ENCODE assay signal across 8 mouse cellular contexts in genomic region chr11:101253613-101254389, GRCm38 (mm10). TPM values are rescaled to one million over a fixed set of nuclear protein-coding genes. Genes with fewer than 3 reads are reported as not detected.
DNase-seq lines count a peak whose midpoint lies in the region; ATAC-seq and TF ChIP-seq lines count a peak whose summit lies in the region.

Vps25 (plus strand) TSS chr11:101253707.

- peak; percentile 98 for TF ChIP-seq POLR2A in CH12.LX (IDR thresholded peaks at IDR 0.05; ENCODE audit: low read depth, low read length)

- H3K9me3 ChIP-seq in CH12.LX (replicated peaks; ENCODE audit: low read length) = no peaks in the 10 kb centered on the region
- no peaks in the 10 kb centered on the region for H3K9me3 ChIP-seq in forebrain, embryonic 12.5 days
- H3K9me3 ChIP-seq in heart, embryonic 16.5 days (replicated peaks; ENCODE audit: control insufficient read depth, low read length) = no peaks in the 10 kb centered on the region
- no peaks in the 10 kb centered on the region for H3K9me3 ChIP-seq in liver, embryonic 15.5 days (replicated peaks)
- no peaks in the 10 kb centered on the region for H3K9me3 ChIP-seq in neural tube, embryonic 11.5 days (ENCODE audit: control insufficient read depth, low read length)
- H3K9me3 ChIP-seq in stomach, embryonic 16.5 days (replicated peaks; ENCODE audit: control insufficient read depth, low read length) = no peaks in the 10 kb centered on the region

- dilution Hi-C loops in CH12.LX (cut with MboI; ENCODE audit: extremely low pct_ligation_motif_present, extremely low pct_unique_long_range_greater_than_20kb, low sequenced_read_pairs) = no loop called here

- peak within 1 kb of the TSS; percentile 77 for H3K9ac ChIP-seq in CH12.LX (ENCODE audit: insufficient read depth, low read depth)
- peak within 1 kb of the TSS; percentile 91 for H3K9ac ChIP-seq in forebrain, embryonic 12.5 days
- H3K9ac ChIP-seq in heart, embryonic 16.5 days (ENCODE audit: low read length) = peak within 1 kb of the TSS; percentile 90
- H3K9ac ChIP-seq in liver, embryonic 15.5 days = peak within 1 kb of the TSS; percentile 92
- peak within 1 kb of the TSS; percentile 92 for H3K9ac ChIP-seq in neural tube, embryonic 11.5 days (ENCODE audit: low read length)
- peak within 1 kb of the TSS; percentile 94 for H3K9ac ChIP-seq in stomach, embryonic 16.5 days (ENCODE audit: low read length)

- DNase-seq in CH12.LX (ENCODE audit: extremely low read depth) = peak; percentile 93
- peak; percentile 77 for DNase-seq in c-Kit-negative CD71-positive TER-119-positive erythroid progenitor cells, embryonic 14.5 days (ENCODE audit: low read depth, low spot score)
- DNase-seq in kidney, postnatal 36 days = peak; percentile 88 to 91
- DNase-seq in neural tube, embryonic 11.5 days (ENCODE audit: low spot score) = peak; percentile 82

- H3K79me2 ChIP-seq in CH12.LX (replicated peaks; ENCODE audit: control insufficient read depth, extremely low read depth, insufficient read depth, poor library complexity, severe bottlenecking) = peaks cover 12% of the 10 kb centered on the region

- H3K27ac ChIP-seq in CH12.LX (ENCODE audit: insufficient read depth, low read depth) = peak within 1 kb of the TSS; percentile 46
- peak within 1 kb of the TSS; percentile 88 for H3K27ac ChIP-seq in forebrain, embryonic 12.5 days
- H3K27ac ChIP-seq in heart, embryonic 16.5 days (ENCODE audit: low read length) = peak within 1 kb of the TSS; percentile 88
- peak within 1 kb of the TSS; percentile 90 for H3K27ac ChIP-seq in liver, embryonic 15.5 days (replicated peaks)
- peak within 1 kb of the TSS; percentile 82 for H3K27ac ChIP-seq in neural tube, embryonic 11.5 days (ENCODE audit: low read depth, low read length)
- H3K27ac ChIP-seq in stomach, embryonic 16.5 days (ENCODE audit: low read length) = peak within 1 kb of the TSS; percentile 95

- WGBS in forebrain, embryonic 12.5 days = under 1% methylated on average over 40 of the region's 40 CpGs
- WGBS in heart, embryonic 16.5 days = under 1% methylated on average over 40 of the region's 40 CpGs
- WGBS in liver, embryonic 15.5 days (ENCODE audit: insufficient replicate concordance) = under 1% methylated on average over 40 of the region's 40 CpGs
- under 1% methylated on average over 40 of the region's 40 CpGs for WGBS in neural tube, embryonic 11.5 days
- under 1% methylated on average over 40 of the region's 40 CpGs for WGBS in stomach, embryonic 16.5 days

- H3K4me3 ChIP-seq in CH12.LX (replicated peaks in 1 of 3; ENCODE audit: low read depth in 2 of 3, low read length in 2 of 3, poor library complexity in 1 of 3) = peak within 1 kb of the TSS; percentile 80 to 95 (median 95)
- peak within 1 kb of the TSS; percentile 90 for H3K4me3 ChIP-seq in forebrain, embryonic 12.5 days (replicated peaks)
- peak within 1 kb of the TSS; percentile 80 for H3K4me3 ChIP-seq in heart, embryonic 16.5 days (ENCODE audit: low read length)
- H3K4me3 ChIP-seq in liver, embryonic 15.5 days (replicated peaks) = peak within 1 kb of the TSS; percentile 88
- peak within 1 kb of the TSS; percentile 84 for H3K4me3 ChIP-seq in neural tube, embryonic 11.5 days (ENCODE audit: low read depth, low read length)
- peak within 1 kb of the TSS; percentile 79 for H3K4me3 ChIP-seq in stomach, embryonic 16.5 days (replicated peaks; ENCODE audit: low read length)

- H3K4me1 ChIP-seq in CH12.LX (ENCODE audit: control insufficient read depth in 1 of 2, insufficient read depth in 2 of 2) = peaks cover 0 to 31% of the 10 kb centered on the region in 2 experiments; a peak in 2 of 4 replicates
- H3K4me1 ChIP-seq in forebrain, embryonic 12.5 days = peaks cover 18% of the 10 kb centered on the region
- H3K4me1 ChIP-seq in heart, embryonic 16.5 days (ENCODE audit: control insufficient read depth, insufficient read depth, low read length) = peaks cover 24% of the 10 kb centered on the region
- peaks cover 56% of the 10 kb centered on the region for H3K4me1 ChIP-seq in liver, embryonic 15.5 days (replicated peaks)
- H3K4me1 ChIP-seq in neural tube, embryonic 11.5 days (ENCODE audit: control insufficient read depth, insufficient read depth, low read length) = peaks cover 11% of the 10 kb centered on the region
- peaks cover 20% of the 10 kb centered on the region for H3K4me1 ChIP-seq in stomach, embryonic 16.5 days (ENCODE audit: control insufficient read depth, insufficient read depth, low read length)

- peak within 1 kb of the TSS; percentile 99 for H3K4me2 ChIP-seq in CH12.LX (ENCODE audit: insufficient read depth, low read depth, poor library complexity, severe bottlenecking)
- peak within 1 kb of the TSS; percentile 95 for H3K4me2 ChIP-seq in forebrain, embryonic 12.5 days
- peak within 1 kb of the TSS; percentile 92 for H3K4me2 ChIP-seq in heart, embryonic 16.5 days (ENCODE audit: low read depth, low read length)
- peak within 1 kb of the TSS; percentile 84 for H3K4me2 ChIP-seq in liver, embryonic 15.5 days
- peak within 1 kb of the TSS; percentile 91 for H3K4me2 ChIP-seq in neural tube, embryonic 11.5 days (ENCODE audit: low read depth)
- peak within 1 kb of the TSS; percentile 96 for H3K4me2 ChIP-seq in stomach, embryonic 16.5 days (ENCODE audit: low read depth, low read length)

- TF ChIP-seq EP300 in CH12.LX (IDR thresholded peaks at IDR 0.05; ENCODE audit: low read length) = no peak

- peak in 1 of 2 experiments; percentile 16; a peak in 1 of 4 replicates for TF ChIP-seq CTCF in CH12.LX (conservative IDR thresholded peaks at IDR 0.05 in 1 of 2, IDR thresholded peaks at IDR 0.05 in 1 of 2; ENCODE audit: low read depth in 2 of 2, low read length in 2 of 2)

- in situ Hi-C loops in CH12.LX (cut with MboI; ENCODE audit: low pct_ligation_motif_present, low pct_unique_long_range_greater_than_20kb, low sequenced_read_pairs) = loop anchor here (5.0 kb wide), 1 partner anchor 36 kb away; no protein-coding TSS in a partner anchor

- H3K27me3 ChIP-seq in CH12.LX (replicated peaks) = peaks cover 8% of the 10 kb centered on the region
- H3K27me3 ChIP-seq in forebrain, embryonic 12.5 days = peaks cover 3% of the 10 kb centered on the region; the same call in 1 of the 2 replicates
- H3K27me3 ChIP-seq in heart, embryonic 16.5 days (ENCODE audit: control insufficient read depth, insufficient read depth, low read length) = no peaks in the 10 kb centered on the region
- peaks cover 9% of the 10 kb centered on the region; the same call in 1 of the 2 replicates for H3K27me3 ChIP-seq in liver, embryonic 15.5 days
- H3K27me3 ChIP-seq in neural tube, embryonic 11.5 days (ENCODE audit: control insufficient read depth, insufficient read depth, low read length) = no peaks in the 10 kb centered on the region
- no peaks in the 10 kb centered on the region for H3K27me3 ChIP-seq in stomach, embryonic 16.5 days (ENCODE audit: control insufficient read depth, insufficient read depth, low read length)

- peak; percentile 78 for ATAC-seq in forebrain, embryonic 12.5 days (ENCODE audit: low FRiP score)
- peak; percentile 77 for ATAC-seq in heart, embryonic 16.5 days (replicated peaks; ENCODE audit: extremely low read depth, insufficient read depth, low FRiP score)
- peak; percentile 82 for ATAC-seq in liver, embryonic 15.5 days (ENCODE audit: insufficient read depth)
- no peak for ATAC-seq in neural tube, embryonic 11.5 days (ENCODE audit: insufficient read depth, low FRiP score, low TSS enrichment)
- peak; percentile 85; the same call in 1 of the 2 replicates for ATAC-seq in stomach, embryonic 16.5 days (ENCODE audit: insufficient read depth, low FRiP score)

- H3K36me3 ChIP-seq in CH12.LX (replicated peaks in 1 of 2; ENCODE audit: control insufficient read depth in 1 of 2, insufficient read depth in 1 of 2, low read length in 1 of 2) = peaks cover 19 to 29% of the 10 kb centered on the region in 2 experiments
- H3K36me3 ChIP-seq in forebrain, embryonic 12.5 days (replicated peaks) = peaks cover 14% of the 10 kb centered on the region; the same call in 1 of the 2 replicates
- H3K36me3 ChIP-seq in heart, embryonic 16.5 days (ENCODE audit: control insufficient read depth, insufficient read depth) = no peaks in the 10 kb centered on the region
- H3K36me3 ChIP-seq in liver, embryonic 15.5 days (replicated peaks) = peaks cover 24% of the 10 kb centered on the region
- no peaks in the 10 kb centered on the region for H3K36me3 ChIP-seq in neural tube, embryonic 11.5 days (ENCODE audit: control insufficient read depth, insufficient read depth, low read length)
- peaks cover 7% of the 10 kb centered on the region; the same call in 1 of the 2 replicates for H3K36me3 ChIP-seq in stomach, embryonic 16.5 days (ENCODE audit: control insufficient read depth, insufficient read depth, low read length)

- no peak for TF ChIP-seq RAD21 in CH12.LX (IDR thresholded peaks at IDR 0.05; ENCODE audit: low read depth, low read length)

TF ChIP-seq in CH12.LX, 34 proteins besides CTCF, POLR2A, EP300 and RAD21 (continues in another document):
- no peak for TF ChIP-seq ZKSCAN1 (IDR thresholded peaks at IDR 0.05; ENCODE audit: borderline replicate concordance, low read depth, low read length)
- peak; percentile 86 for TF ChIP-seq MEF2A (IDR thresholded peaks at IDR 0.05; ENCODE audit: borderline replicate concordance, low read depth, low read length)
- no peak for TF ChIP-seq PAX5 (IDR thresholded peaks at IDR 0.05; ENCODE audit: low read length)
- TF ChIP-seq UBTF (IDR thresholded peaks at IDR 0.05; ENCODE audit: low read depth, low read length) = peak; percentile 72
- TF ChIP-seq HCFC1 (IDR thresholded peaks at IDR 0.05; ENCODE audit: low read depth, low read length) = peak; percentile 95
- TF ChIP-seq TCF12 (IDR thresholded peaks at IDR 0.05; ENCODE audit: low read depth, low read length) = peak; percentile 98
- no peak; the same call in 1 of the 2 replicates for TF ChIP-seq JUN (IDR thresholded peaks at IDR 0.05; ENCODE audit: insufficient read depth, low read depth, low read length)
- TF ChIP-seq ETS1 (conservative IDR thresholded peaks at IDR 0.05; ENCODE audit: low read depth, low read length) = 0 out of 2 replicates have a peak, but pooled peaks have one; percentile 9
- TF ChIP-seq IRF4 (IDR thresholded peaks at IDR 0.05; ENCODE audit: low read depth, low read length) = peak; percentile 91
- TF ChIP-seq TBP (conservative IDR thresholded peaks at IDR 0.05; ENCODE audit: low read depth, low read length) = peak; percentile 94
- no peak; the same call in 1 of the 2 replicates for TF ChIP-seq USF1 (IDR thresholded peaks at IDR 0.05; ENCODE audit: low read depth, low read length)

RNA-seq across cellular contexts. Expression of gene Vps25, which starts in this region (rescaled TPM):
- total RNA-seq in CH12.LX (2012; rRNA removed) = 102 and 132 TPM in 2 replicates
- 97.7 and 105 TPM in 2 replicates for total RNA-seq in CH12.LX (2014; rRNA removed)
- polyA plus RNA-seq in CH12.LX (2012; ENCODE audit: insufficient read length, low read depth) = 210 and 211 TPM in 2 replicates
- 90.4 and 93.1 TPM in 2 replicates for polyA plus RNA-seq in forebrain, embryonic 12.5 days (2016; fragmentation: Nextera tagmentation; extraction: Ambion mirVana)
- polyA plus RNA-seq in heart, embryonic 16.5 days (2015; fragmentation: Nextera tagmentation; extraction: Ambion mirVana) = 105 and 107 TPM in 2 replicates
- polyA plus RNA-seq in liver, embryonic 15.5 days (2015; fragmentation: Nextera tagmentation; extraction: Ambion mirVana) = 77.2 and 81.7 TPM in 2 replicates
- polyA plus RNA-seq in neural tube, embryonic 11.5 days (2014; fragmentation: Nextera tagmentation; extraction: Ambion mirVana) = 124 and 126 TPM in 2 replicates
- polyA plus RNA-seq in stomach, embryonic 16.5 days (2015; fragmentation: Nextera tagmentation; extraction: Ambion mirVana) = 133 and 141 TPM in 2 replicates
